ENCODE assay signal across 8 mouse cellular contexts in genomic region chr17:53463496-53463840, GRCm38 (mm10). TPM values are rescaled to one million over a fixed set of nuclear protein-coding genes. Genes with fewer than 3 reads are reported as not detected.
DNase-seq lines count a peak whose midpoint lies in the region; ATAC-seq and TF ChIP-seq lines count a peak whose summit lies in the region.

No protein-coding gene starts in this region.

- no peak overlapping the region for H3K27ac ChIP-seq in cerebellum, adult 2 months (ENCODE audit: insufficient read depth, low read length)
- H3K27ac ChIP-seq in spleen, adult 2 months (ENCODE audit: insufficient read depth, low read length): no peak overlapping the region
- H3K27ac ChIP-seq in liver, embryonic 12.5 days: no peak overlapping the region

- H3K4me1 ChIP-seq in cerebellum, adult 2 months (ENCODE audit: control insufficient read depth, insufficient read depth, low read length): no peaks in the 10 kb centered on the region
- H3K4me1 ChIP-seq in spleen, adult 2 months (ENCODE audit: control insufficient read depth, insufficient read depth, insufficient read length): no peaks in the 10 kb centered on the region
- peaks cover 8% of the 10 kb centered on the region for H3K4me1 ChIP-seq in liver, embryonic 12.5 days

- H3K9me3 ChIP-seq in liver, embryonic 12.5 days (replicated peaks): no peaks in the 10 kb centered on the region

- peak overlapping the region; percentile 59 for H3K4me2 ChIP-seq in liver, embryonic 12.5 days

- no peak for TF ChIP-seq POLR2A in cerebellum, adult 2 months (IDR thresholded peaks at IDR 0.05; ENCODE audit: borderline replicate concordance, insufficient read depth, low read length)
- no peak for TF ChIP-seq POLR2A in spleen, adult 2 months (IDR thresholded peaks at IDR 0.05; ENCODE audit: low read depth, low read length)

- TF ChIP-seq CTCF in cerebellum, adult 2 months (IDR thresholded peaks at IDR 0.05; ENCODE audit: borderline replicate concordance, insufficient read depth, low read depth, low read length): no peak
- TF ChIP-seq CTCF in spleen, adult 2 months (IDR thresholded peaks at IDR 0.05; ENCODE audit: extremely low read depth, insufficient read depth, insufficient read length, insufficient replicate concordance): no peak

- DNase-seq in cerebellum, adult 2 months: no peak
- no peak for DNase-seq in cerebellum, postnatal 36 days
- no peak for DNase-seq in spleen, adult 2 months (ENCODE audit: low read depth in 1 of 2, low spot score in 2 of 2)
- DNase-seq in spleen, adult 12 weeks (ENCODE audit: low spot score): no peak
- no peak for DNase-seq in adrenal gland, adult 8-10 months
- DNase-seq in spleen, postnatal 4 days (ENCODE audit: low spot score in 2 of 2): no peak
- DNase-seq in ovary, adult 18-20 months (ENCODE audit: low spot score): no peak

- 7% methylated on average over 7 of the region's 9 CpGs for WGBS in cerebellum, adult 2 months
- 15% methylated on average over 9 of the region's 9 CpGs for WGBS in spleen, adult 2 months
- 17% methylated on average over 7 of the region's 9 CpGs for WGBS in liver, embryonic 12.5 days (ENCODE audit: insufficient replicate concordance)

- H3K27me3 ChIP-seq in cerebellum, adult 2 months (ENCODE audit: control insufficient read depth, insufficient read depth, low read length): no peaks in the 10 kb centered on the region
- H3K27me3 ChIP-seq in spleen, adult 2 months (ENCODE audit: control insufficient read depth, insufficient read depth, low read length): no peaks in the 10 kb centered on the region; the same call in 1 of the 2 replicates
- no peaks in the 10 kb centered on the region for H3K27me3 ChIP-seq in liver, embryonic 12.5 days (replicated peaks)

- peak overlapping the region; percentile 37 for H3K4me3 ChIP-seq in cerebellum, adult 2 months (replicated peaks; ENCODE audit: insufficient read depth, low read depth, low read length)
- H3K4me3 ChIP-seq in spleen, adult 2 months (ENCODE audit: extremely low read depth, insufficient read depth, insufficient read length): peak overlapping the region; percentile 30; the same call in 1 of the 2 replicates
- H3K4me3 ChIP-seq in liver, embryonic 12.5 days: peak overlapping the region; percentile 38

- ATAC-seq in liver, embryonic 12.5 days: no peak

- no peak overlapping the region; the same call in 1 of the 2 replicates for H3K9ac ChIP-seq in liver, embryonic 12.5 days

- H3K36me3 ChIP-seq in spleen, adult 2 months (ENCODE audit: control insufficient read depth, insufficient read depth, low read length): no peaks in the 10 kb centered on the region
- H3K36me3 ChIP-seq in liver, embryonic 12.5 days: no peaks in the 10 kb centered on the region

RNA-seq across cellular contexts. Expression of gene Efhb, which starts 0.3 kb away (rescaled TPM):
- 0.32 and 0.34 TPM in 2 replicates for polyA plus RNA-seq in cerebellum, adult 2 months (2012; rRNA removed)
- 0.04 TPM in 2 replicates for polyA plus RNA-seq in spleen, adult 2 months (2012; rRNA removed)
- 0.05 and 0.06 TPM in 2 replicates for polyA plus RNA-seq in liver, embryonic 12.5 days (2016; fragmentation: Nextera tagmentation; extraction: Ambion mirVana)
- total RNA-seq in adrenal gland, adult 8-10 months (2022): under 1 TPM; 0.41 to 0.99 (median 0.58) TPM

RNA-seq across cellular contexts. Expression of gene Rab5a, which starts 15.6 kb away (rescaled TPM):
- polyA plus RNA-seq in cerebellum, adult 2 months (2012; rRNA removed): 90.1 and 98.1 TPM in 2 replicates
- 3.2 and 3.4 TPM in 2 replicates for polyA plus RNA-seq in spleen, adult 2 months (2012; rRNA removed)
- polyA plus RNA-seq in liver, embryonic 12.5 days (2016; fragmentation: Nextera tagmentation; extraction: Ambion mirVana): 49.4 and 50.1 TPM in 2 replicates
- total RNA-seq in adrenal gland, adult 8-10 months (2022): 100 to 1,000 TPM in 1 of 4 experiments, 10 to 100 TPM in 3; 93.0 to 114 (median 97.6) TPM

Comparison
In these comparisons a context has a peak if more than half of its experiments do, and no peak if none do; other contexts are left out.
1. RNA of gene Rab5a, which starts 15.6 kb away (polyA plus RNA-seq): 90.1 to 98.1 TPM in cerebellum, adult 2 months and 49.4 to 50.1 TPM in liver, embryonic 12.5 days; 3.2 to 3.4 TPM in spleen, adult 2 months; every median in the first group is over 10 times any median in the second.
2. Peak in every context shown above with its lines, with median percentiles within 50 percentile points of each other: H3K4me3 ChIP-seq.